In genomic region chr16:50032798-50033197, GRCm38 (mm10) we compare ENCODE assay signal across 21 mouse cellular contexts.
DNase-seq lines count a peak whose midpoint lies in the region; ATAC-seq lines count a peak whose summit lies in the region.
"Had no signal": no experiment of that assay in that cellular context is flagged by ENCODE, and none has a peak within 500 bp of the region (broad histone marks: within the 10 kb centered on the region; RNA-seq: fewer than 3 reads in every experiment).

No protein-coding gene starts in this region.

- H3K36me3 ChIP-seq in embryonic facial prominence, embryonic 12.5 days = no peaks in the 10 kb centered on the region
- no peaks in the 10 kb centered on the region for H3K36me3 ChIP-seq in embryonic facial prominence, embryonic 10.5 days (replicated peaks)
- H3K36me3 ChIP-seq: forebrain, embryonic 15.5 days had no signal

- H3K9ac ChIP-seq in embryonic facial prominence, embryonic 12.5 days = no peak overlapping the region
- H3K9ac ChIP-seq: forebrain, embryonic 13.5 days; forebrain, embryonic 15.5 days; forebrain, postnatal 0 days had no signal

- 0 out of 2 replicates have a peak, but pooled peaks have one; percentile 22 for ATAC-seq in embryonic facial prominence, embryonic 12.5 days (ENCODE audit: insufficient number of reproducible peaks, insufficient read depth, low FRiP score, low TSS enrichment)
- ATAC-seq: activated CD4-positive, CD25-positive, alpha-beta regulatory T cell, adult 4 months; forebrain, embryonic 13.5 days; forebrain, embryonic 15.5 days; forebrain, postnatal 0 days; Patski had no signal

- H3K4me3 ChIP-seq in embryonic facial prominence, embryonic 12.5 days = no peak overlapping the region
- no peak overlapping the region for H3K4me3 ChIP-seq in embryonic facial prominence, embryonic 10.5 days
- H3K4me3 ChIP-seq: forebrain, embryonic 13.5 days; forebrain, embryonic 15.5 days had no signal

- peaks cover 8% of the 10 kb centered on the region for H3K4me1 ChIP-seq in embryonic facial prominence, embryonic 12.5 days
- H3K4me1 ChIP-seq in embryonic facial prominence, embryonic 10.5 days = peaks cover 27% of the 10 kb centered on the region
- H3K4me1 ChIP-seq: forebrain, embryonic 13.5 days had no signal

- no peaks in the 10 kb centered on the region for H3K9me3 ChIP-seq in embryonic facial prominence, embryonic 12.5 days
- no peaks in the 10 kb centered on the region for H3K9me3 ChIP-seq in embryonic facial prominence, embryonic 10.5 days
- H3K9me3 ChIP-seq: forebrain, embryonic 13.5 days; forebrain, embryonic 15.5 days had no signal

- DNase-seq in embryonic facial prominence, embryonic 10.5 days (ENCODE audit: low spot score) = no peak
- DNase-seq in 416B (ENCODE audit: low read depth) (peak; percentile 69), ES-CJ7 (ENCODE audit: low read depth, low spot score) (peak; percentile 33), R1 (ENCODE audit: low read depth, low spot score) (peak; percentile 30)
- DNase-seq in left cerebral cortex, postnatal 10 days (ENCODE audit: extremely low spot score in 1 of 2, low spot score in 2 of 2) = no peak
- no peak for DNase-seq in cerebellum, postnatal 14 days
- DNase-seq in embryo, embryonic 10 days (ENCODE audit: low spot score) = no peak
- DNase-seq: adrenal gland, adult 8-10 months; adrenal gland, postnatal 14 days; adrenal gland, postnatal 36 days; cerebellum, adult 11-12 months; cerebellum, adult 2 months; cerebellum, adult 9-10 months; cerebellum, postnatal 10 days; cerebellum, postnatal 36 days; forebrain, postnatal 0 days had no signal

- WGBS in embryonic facial prominence, embryonic 12.5 days = 70% methylated on average over 2 of the region's 2 CpGs
- 90% methylated on average over 2 of the region's 2 CpGs for WGBS in embryonic facial prominence, embryonic 10.5 days

- H3K27me3 ChIP-seq in embryonic facial prominence, embryonic 12.5 days = no peaks in the 10 kb centered on the region
- H3K27me3 ChIP-seq in embryonic facial prominence, embryonic 10.5 days (replicated peaks; ENCODE audit: low read depth, poor library complexity, severe bottlenecking) = no peaks in the 10 kb centered on the region
- H3K27me3 ChIP-seq: forebrain, embryonic 13.5 days; forebrain, embryonic 15.5 days; Patski had no signal

- intact Hi-C loops in left cerebral cortex, postnatal 10 days (cut with DNase I) = loop anchor here (10.0 kb wide), 1 partner anchor 528 kb away; no protein-coding TSS in a partner anchor

- H3K4me2 ChIP-seq in embryonic facial prominence, embryonic 12.5 days (replicated peaks) = no peak overlapping the region
- H3K4me2 ChIP-seq: forebrain, embryonic 13.5 days; forebrain, embryonic 15.5 days had no signal

- H3K27ac ChIP-seq in embryonic facial prominence, embryonic 12.5 days = no peak overlapping the region
- H3K27ac ChIP-seq in embryonic facial prominence, embryonic 10.5 days (replicated peaks) = no peak overlapping the region
- H3K27ac ChIP-seq: forebrain, embryonic 13.5 days; forebrain, embryonic 15.5 days had no signal

Comparison
In these comparisons a context has a peak if more than half of its experiments do, and no peak if none do; other contexts are left out.
1. DNase-seq: peak in 416B (single experiment), ES-CJ7 (single experiment) and R1 (single experiment); none in embryonic facial prominence, embryonic 10.5 days (single experiment), left cerebral cortex, postnatal 10 days (0 of 2), cerebellum, postnatal 14 days (0 of 2) and embryo, embryonic 10 days (single experiment).